Mouse (Mus musculus) kidney, adult 18-20 months (tissue): ENCODE results near the gene Spa17.

Experiments used
- DNase-seq: peaks from one replicate; pipeline ENCODE4 v3.0.0; 2021

The Spa17 gene

DNA sequence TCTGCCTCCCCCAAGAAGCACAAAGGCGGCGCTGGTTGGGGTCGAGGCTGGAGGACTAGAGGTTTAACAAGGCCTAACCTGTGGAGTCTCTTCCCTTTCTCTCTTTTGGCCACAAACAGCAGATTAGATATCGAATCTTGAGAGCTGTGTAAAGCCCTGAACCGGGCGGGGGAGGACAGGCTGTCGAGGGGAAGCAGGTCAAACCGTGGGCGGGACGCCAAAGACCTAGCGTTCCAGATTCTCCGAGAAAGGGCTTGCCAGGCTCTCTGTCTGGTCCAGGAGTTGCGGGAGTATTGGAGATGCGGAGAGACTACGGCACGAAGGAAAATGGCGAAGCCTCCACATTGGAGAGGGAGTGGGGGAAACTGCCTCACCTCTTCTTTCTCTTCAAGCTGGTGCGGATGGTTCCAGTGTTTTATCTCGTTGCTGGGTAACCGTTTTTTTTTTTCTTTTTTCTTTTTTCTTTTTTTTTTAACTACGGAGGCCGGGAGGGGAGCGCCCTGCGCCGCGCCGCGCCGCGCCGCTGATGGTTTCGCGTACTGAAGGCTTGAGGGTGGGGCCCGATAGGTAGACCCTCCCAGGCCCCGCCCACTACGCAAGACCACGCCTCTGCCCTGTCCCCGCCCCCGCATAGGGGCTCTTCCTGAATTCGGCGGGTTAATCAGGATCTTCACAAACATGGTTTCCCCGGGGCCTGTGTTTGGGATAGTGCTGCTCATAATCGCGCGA is at the start of gene Spa17:
Gene Spa17, minus strand, starts transcription at position 541 of the 729 bp plus-strand sequence.
- DNase-seq: peak; percentile 91

DNA sequence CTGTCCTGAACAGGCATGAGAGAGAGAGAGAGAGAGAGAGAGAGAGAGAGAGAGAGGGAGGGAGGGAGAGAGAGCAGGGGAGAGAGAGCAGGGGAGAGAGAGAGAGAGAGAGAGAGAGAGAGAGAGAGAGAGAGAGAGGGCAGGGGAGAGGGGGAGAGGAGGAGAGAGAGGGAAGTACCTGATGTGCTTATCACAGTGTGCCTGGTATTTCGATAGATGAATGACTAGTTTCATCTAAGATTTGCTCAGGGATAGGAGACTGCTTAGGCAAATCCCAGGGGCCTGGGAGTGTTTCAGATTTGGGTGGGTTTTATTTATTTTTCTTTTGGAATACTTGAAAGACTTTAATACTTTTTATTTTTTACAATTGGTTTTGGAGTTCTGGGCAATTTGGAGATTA is 49.7 kb upstream of the Spa17 start:
- no peak for DNase-seq

DNA sequence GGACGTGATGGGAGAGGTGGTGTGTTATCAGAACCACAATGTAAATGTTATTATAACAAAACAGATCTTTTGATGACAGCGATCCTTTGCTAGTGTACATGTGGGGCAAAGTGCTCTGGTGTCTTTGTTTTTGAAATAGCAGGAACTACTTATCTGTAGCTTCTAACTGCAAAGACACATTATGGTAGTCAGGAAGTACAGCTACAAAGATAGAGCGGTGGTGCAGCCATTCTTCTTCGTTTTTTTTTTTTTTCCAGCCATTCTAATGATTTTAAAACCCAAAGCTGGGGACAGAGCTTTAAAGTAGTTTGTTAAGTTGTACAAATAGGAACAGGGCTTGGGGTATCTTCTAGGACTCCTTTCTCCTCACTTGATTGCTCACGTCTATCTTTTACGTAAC is 45.9 kb upstream of the Spa17 start:
- no peak for DNase-seq

DNA sequence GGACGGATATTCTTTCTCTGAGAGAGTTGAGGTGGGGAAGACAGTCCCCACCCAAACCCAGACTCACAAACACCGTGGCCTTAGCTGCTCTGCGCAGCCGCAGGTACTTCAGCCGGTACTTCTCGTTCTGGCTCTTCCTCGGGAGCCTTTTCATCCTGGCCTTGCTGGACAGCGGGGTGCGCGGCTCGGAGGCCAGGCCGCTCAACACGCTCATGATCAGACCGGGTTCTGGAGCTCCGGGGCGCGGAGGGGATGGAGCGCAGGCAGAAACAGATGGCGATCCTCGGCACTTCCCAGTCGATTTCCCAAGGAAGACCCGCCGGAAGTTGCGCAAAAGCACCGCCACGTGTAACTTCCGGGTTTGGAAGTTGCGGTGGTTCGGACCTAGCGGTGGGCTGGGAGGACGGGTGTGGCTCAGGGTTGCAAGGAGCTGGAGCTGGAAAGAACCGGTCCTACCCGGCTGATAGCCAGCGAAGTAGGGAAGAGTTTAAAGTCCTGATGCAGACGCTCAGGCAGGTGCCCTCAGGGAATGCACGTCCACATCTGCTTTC is 43.5 kb upstream of the Spa17 start, which contains the start of gene Tbrg1:
Gene Tbrg1, minus strand, starts transcription at position 382 of the 551 bp plus-strand sequence.
- DNase-seq: peak; percentile 89

DNA sequence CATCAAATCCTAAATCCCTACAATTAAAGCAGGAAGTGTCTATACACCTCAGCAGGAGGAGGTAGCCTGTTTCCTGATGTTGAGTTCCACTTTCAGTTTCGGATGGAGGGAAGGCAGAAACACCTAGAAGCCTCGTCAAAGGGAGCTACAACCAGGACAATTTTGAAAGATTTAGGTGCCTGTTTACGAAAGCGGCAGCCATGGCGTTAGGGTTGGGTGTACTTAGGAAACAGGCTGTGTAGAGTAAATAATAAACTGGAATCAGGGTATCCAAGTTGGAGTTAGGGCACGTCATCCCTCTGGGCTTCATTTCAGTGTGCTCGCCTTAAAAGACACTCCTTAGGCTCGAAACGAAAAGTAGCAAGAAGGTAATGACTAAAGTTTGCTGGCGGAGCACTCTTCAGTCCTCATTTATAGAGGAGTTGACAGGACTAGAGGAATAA is 42.9 kb upstream of the Spa17 start:
- DNase-seq: peak; percentile 31

DNA sequence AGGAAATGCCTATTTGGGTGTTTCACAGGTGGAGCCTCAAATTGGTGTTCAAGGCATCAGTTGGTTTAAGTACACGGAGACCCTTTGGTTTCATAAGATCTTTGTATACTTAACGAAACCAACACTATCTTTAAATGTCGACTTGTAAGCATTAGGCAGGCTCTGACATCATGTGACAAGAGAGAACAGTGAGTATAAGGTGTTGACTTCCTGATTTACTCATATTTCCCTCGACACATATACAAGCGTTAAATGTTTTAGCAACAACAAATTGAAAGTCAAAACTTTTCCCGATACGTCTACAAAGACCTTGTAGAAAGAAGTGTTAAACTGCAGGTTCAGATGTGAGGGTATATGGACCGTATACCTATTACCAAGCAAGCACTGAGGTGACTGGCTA is 42.4 kb upstream of the Spa17 start:
- no peak for DNase-seq

DNA sequence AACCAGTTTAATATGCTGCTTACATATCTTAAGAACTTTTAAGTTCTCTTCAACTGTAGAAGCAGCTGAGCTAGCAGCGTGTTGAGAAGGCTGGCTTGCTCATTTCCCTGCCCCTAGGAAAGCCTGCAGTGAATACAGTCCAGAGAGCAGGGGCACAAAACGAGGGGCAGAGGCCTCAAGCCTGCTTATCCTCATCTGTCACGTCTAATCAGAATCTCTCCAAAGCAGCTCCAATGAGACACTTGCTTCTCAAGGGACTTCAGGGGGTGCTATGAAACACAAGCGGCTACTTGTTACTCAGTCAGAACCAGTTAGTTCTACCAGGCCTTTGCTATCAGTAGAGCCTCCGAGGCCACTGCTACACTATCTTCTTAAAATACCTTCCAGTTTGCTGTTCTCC is 40.3 kb upstream of the Spa17 start:
- DNase-seq: no peak

DNA sequence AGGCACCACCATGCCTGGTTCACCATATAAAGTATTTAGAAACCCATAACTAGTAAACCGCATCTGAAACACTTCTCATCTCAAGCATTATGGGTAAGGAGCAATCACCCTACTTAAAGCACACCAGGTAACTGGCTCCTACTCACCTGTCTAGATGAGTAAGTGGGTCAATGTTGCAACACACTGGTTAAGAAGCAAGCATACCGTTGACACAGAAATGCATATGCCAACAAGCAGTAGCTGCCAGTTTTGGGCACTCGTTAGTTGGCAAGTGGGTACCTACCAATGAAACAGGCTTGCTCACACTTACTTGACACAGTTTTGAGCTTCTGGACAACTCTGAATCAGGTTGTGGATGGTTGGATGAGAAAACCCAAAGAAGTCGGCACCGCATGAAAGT is 37.1 kb upstream of the Spa17 start:
- no peak for DNase-seq

DNA sequence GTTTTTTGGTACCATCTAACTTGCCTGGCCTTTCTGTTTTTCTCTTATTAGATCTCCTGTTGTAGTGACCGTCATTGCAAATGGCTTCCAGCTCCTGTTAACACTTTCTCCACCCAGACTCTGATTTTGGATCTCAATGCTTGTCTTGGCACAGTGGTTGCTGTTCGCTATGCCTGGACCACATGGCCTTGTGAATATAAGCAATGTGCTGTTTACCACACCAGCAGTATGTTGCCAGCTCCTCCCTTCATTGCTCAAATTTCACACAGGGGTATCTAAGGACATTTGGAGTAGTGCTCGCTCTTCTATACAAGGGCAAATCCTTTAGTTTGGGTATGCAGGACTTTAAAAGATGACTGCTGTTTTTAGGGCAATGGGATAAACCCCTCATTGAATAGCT is 32.7 kb upstream of the Spa17 start:
- DNase-seq: no peak

DNA sequence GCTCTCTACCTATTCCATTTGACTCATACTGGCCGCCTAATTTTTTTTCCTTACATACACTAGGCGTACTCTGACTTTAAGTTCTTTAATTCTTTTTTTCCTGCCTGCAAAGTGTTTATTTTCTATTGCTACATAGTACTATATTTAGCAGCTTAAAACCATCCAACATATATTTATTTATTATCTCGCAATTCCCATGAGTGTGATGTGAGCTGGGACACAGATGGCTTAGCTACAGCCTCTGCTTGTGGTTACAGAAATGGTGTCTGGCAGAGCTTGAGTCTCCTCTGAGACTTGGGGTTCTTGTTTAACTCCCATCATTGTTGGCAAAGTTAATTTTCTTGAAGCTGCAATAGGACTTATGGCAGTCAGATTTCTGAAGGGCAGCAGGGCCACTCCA is 25.2 kb upstream of the Spa17 start:
- no peak for DNase-seq

DNA sequence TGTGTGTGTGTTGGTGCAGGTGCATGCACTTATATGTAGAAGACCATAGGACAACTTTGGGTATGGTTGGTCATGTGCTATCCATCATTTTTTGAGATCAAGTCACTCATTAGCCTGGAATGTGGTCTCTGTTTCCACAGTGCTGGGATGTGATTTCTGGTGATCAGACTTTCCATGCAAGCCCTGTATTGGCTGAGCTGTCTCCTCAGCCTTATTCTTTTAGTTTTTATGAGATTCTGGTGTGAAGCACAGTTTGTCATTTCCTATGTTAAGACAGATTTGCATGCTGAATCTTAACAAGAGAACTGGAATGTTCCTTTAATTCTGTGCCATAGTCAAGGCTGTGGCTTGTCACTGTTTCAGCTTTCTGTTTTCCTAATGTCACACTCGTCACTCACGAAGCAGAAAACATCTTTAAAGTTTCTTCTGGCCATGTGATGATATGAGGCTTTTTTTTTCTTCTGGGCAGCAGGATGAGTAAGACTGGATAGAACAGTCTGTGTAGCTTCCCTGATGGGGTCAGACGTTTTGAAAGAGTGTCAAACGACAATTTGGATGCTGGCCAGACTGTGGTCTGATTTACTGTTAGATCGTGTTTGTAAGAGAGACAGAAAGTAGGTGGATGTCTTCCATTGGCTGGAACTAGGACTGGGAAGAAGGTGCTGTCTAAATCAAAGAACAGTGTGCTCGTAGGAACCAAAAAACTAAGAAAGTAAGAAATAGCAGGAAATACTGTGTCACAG is 23.4 kb upstream of the Spa17 start:
- DNase-seq: no peak

DNA sequence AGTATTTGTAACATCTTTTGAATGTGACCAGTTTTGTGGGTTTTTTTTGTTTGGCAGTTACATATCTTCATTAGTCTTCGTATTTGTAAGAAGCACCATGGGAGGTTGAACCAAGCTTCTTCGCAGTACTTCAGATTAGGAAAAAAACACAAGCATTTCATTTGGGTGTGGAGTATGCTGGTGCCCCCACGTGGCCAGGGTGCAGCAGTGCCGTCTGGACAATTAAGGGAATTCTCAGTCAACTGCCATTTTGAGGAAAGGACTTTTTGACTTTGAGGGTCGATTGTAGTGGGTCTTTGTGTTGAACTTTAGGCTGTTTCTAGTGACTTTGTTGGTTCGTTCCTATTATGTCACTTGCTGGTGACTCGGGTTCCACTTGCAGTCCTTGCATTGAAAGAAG is 22.8 kb upstream of the Spa17 start:
- peak; percentile 43 for DNase-seq

DNA sequence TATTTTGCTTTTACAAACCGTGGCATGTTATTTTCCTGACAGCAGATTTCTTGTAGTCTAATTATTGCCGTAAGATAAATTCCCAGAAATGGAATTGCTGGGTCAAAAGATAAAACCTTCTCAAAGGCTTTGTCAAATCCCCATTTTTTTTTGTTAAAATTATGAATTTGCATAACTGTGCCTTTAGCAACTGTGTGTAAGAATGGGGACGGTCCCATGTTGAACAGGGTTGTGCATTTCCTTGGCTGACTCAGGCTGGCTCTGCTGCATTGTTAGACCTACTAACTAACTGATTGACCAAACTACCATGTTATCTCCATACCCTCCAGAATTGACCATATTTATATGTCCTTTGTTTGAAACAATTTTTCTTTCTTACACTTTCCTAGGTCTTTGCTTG is 20.7 kb upstream of the Spa17 start:
- no peak for DNase-seq

DNA sequence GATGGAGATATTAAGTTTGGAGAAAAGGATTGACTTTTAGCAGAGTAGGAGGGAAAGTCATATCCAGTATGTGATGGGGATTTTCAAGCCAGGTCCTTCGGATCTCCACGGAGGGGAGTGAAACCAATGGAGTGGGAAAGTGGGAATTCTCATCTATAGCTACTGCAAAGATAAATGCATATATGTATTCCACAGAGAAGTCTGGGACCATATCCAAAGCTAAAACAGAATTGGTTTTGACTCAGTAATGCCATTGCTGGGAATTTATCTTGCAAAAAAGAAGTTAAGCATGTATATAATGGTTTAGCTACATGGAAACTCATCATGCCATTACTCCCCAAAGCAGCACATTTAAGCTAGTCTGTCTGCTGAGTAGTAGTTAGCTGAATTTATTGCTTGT is 18.8 kb upstream of the Spa17 start:
- DNase-seq: no peak

DNA sequence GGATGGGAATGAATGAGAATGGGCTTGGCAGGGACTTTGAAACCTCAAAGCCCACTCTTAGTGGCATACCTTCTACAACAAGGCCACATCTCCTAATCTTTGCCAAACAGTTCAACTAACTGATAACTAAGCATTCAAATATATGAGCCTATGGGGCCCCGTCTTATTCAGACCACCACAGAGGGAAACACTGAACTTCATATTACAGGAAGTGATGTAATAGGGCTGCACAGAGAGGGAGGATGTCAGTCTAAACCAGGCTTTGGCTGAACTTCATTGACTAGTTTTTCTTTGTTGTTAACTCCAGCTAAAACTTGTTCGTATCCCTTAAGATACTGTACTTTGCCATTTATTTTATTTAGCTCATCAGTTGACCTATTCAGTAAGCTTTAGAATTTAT is 16.4 kb upstream of the Spa17 start:
- no peak for DNase-seq

DNA sequence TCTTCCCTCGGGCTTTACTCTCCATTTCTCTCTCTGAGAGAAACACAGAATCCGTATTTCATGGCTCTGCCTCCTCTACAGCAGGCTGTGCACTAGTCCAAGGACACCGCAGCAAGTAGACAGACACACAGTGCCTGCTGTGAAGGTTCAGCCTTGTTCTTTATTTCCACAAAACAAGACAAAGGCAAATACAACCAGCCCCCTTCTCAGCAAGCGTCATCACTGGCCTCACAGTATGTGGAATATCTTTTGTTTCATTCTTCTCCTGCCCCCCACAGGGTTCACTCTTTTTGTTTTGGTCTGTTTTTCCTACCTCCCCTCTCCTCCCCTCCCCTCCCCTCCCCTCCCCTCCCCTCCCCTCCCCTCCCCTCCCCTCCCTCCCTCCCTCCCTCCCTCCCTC is 15.1 kb upstream of the Spa17 start:
- no peak for DNase-seq

DNA sequence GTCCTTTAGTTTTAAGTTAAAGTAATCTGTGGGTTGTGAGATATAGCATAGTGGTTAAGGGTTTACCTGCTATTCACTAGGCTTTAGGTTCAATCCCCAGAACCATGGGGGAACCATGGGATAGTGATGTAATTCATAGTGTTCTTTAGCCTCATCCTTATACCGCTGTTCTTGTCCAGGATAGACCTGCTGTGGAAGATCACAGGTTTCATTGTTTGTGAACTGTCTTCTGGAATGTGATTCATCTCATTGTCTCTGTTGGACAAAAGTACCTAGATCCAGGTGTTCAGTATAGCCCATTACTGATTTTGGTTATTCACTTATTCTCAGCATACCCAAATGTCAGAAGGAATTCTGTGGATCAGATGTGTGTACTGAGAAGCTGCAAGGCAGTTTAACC is 13.7 kb upstream of the Spa17 start:
- DNase-seq: no peak

DNA sequence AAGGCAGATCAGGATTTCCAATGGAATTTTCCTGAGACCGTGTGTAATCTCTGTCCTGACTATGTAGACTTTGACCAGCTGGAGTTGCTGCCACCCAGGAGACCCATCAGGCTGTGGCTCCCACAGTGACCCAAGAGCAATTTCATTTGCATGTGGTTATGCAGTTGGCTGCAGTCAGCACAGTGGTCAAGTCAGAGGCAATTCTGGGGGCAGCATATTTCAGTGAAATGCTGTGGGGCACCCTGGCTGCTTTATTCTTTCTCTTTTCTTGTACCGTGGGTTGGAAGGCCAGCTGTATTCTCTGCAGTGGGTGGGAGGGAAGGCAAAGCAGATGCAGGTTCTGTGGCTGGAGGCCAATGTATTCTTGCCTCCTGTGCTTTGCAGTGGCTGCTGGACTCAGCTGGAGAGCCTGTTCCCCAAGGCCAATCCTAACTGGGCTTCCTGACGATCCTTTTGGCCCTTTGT is 12.6 kb upstream of the Spa17 start:
- DNase-seq: peak; percentile 38

DNA sequence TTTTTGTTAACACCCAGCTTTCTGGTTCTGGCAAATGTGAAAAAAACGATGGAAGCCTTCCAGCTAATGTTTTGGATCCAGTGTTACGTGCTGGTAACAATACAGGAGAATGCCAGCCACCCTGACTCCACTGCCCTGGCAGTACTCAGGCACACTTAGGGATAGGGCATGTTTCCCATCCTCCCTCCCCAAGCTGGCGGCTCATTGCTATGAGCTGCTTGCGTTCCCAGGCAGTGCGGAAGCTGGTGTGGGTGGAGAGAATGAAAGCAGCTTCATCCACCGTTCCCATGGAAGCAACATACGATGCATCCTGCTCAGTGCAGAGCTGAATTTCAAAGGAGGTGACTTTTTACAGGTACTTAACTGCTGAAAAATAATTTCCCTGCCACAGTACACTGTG is 12.1 kb upstream of the Spa17 start:
- peak; percentile 14 for DNase-seq

DNA sequence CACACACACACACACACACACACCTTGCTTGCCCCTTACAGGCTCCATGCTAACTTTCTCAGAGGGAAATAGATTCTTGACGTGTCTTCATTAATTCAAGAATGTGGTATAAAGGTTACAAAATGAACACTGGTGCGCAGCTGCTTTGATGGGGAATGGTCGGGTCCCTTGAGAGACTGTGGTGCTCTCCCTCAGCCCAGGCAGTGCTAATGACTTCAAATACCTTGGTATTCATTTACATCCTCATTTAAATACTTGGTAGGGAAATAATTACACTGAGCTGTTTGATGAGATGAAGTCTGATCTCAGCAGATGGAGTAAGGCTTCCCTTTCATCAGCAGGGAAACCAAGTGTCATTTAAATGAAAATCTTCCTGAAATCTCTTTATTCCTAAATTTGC is 11.6 kb upstream of the Spa17 start:
- DNase-seq: no peak

DNA sequence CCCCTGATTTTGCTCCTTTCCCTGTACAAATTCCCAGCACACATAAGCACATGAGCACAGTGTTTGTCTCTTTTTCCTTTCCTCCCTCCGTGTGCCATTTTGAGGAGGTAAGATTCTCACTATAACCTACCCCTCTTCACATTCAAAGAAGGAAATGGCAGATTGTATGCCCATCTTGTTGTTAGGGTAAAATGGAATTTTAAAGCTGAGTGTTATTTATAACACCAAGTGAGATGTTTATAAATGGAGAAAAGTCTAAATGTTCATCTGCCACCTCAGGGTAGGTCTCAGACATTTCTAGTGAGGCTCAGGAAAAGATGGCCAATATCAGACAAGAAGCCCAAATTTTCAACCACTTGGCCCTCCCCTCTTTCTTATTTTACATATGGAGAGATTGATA is 11.0 kb upstream of the Spa17 start:
- DNase-seq: no peak

DNA sequence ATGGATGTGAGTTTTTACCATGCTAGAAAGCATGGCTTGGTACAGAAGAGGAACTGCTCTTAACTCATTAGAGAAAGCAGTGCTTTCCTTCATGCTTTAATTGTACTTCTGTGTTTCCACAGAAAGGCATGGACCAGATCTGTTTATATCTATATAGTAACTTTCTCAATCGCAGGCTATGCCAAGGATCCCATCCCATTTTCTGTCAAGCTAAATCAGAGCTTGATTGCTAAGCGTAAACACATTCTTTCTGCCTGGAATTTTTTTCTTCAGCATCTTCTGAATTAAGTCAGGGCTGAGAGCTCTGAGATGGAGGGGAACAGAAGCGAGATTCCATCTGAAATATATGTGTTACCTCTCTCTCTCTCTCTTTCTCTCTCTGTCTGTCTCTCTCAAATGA is 10.5 kb upstream of the Spa17 start:
- DNase-seq: no peak

DNA sequence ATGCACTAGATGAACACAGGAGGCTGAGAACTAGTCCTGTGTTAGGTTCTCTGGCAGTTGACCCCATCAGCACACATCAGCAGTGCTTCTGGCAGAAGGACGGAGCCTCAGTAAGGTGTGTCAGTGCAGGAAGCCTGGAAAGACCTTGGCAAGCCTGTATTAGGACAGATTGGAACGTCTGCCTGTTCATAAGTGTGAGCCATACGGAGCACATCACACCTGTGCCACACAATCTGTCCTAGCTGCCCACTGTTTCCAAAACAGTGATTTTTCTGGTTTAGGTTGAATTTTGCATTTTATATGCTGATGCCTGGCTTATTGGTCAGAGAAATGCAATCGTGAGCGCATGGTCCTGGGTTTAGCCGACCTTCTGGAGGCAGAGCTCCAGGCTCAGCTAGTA is 7.8 kb upstream of the Spa17 start:
- no peak for DNase-seq

DNA sequence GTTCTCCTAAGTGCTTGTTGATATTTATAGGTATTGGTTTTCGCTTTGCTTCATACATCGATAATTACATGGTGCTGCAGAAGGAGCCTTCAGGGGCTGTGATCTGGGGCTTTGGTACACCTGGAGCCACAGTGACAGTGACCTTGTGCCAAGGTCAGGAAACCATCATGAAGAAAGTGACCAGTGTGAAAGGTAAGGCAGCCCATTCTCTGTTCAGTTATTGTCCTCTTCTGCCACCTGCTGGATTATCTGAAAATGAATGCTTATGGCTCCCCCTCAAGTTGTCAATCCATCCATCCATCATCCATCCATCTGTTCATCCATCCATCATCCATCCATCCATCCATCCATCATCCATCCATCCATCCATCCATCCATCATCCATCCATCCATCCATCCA is 3.2 kb upstream of the Spa17 start:
- peak; percentile 44 for DNase-seq
